Mouse (Mus musculus) neural tube, embryonic 11.5 days (tissue): ENCODE data around the gene Keap1. TPM values are rescaled to one million over a fixed set of nuclear protein-coding genes. Genes with fewer than 3 reads are reported as not detected.
"Not testable (repeated sequence)": the region's sequence is repeated elsewhere in the genome, so short reads cannot be mapped to it uniquely, and the experiment has no call there.

ENCODE experiments used
- ATAC-seq: fragments of 200-750 bp; cut with Nextera tagmentation; 2 replicates; pipeline ENCODE4 v1.8.0; 2017; ENCODE audit warnings: moderate number of reproducible peaks, mild to moderate bottlenecking, moderate TSS enrichment, moderate library complexity; ENCODE audit not compliant: insufficient read depth, low FRiP score, low TSS enrichment
- DNase-seq: peaks from one replicate; pipeline ENCODE4 v3.0.0-alpha.2; 2015; ENCODE audit warnings: low spot score
- H3K27ac ChIP-seq: fragments of 300-500 bp; sonication (generic); 2 replicates; pipeline ENCODE4 v1.5.1; 2014; ENCODE audit warnings: low read depth, mild to moderate bottlenecking, low read length
- H3K27me3 ChIP-seq: fragments of 300-500 bp; sonication (generic); 2 replicates; pipeline ENCODE4 v1.6.1; 2014; ENCODE audit warnings: mild to moderate bottlenecking, low read length, mixed read lengths; ENCODE audit not compliant: control insufficient read depth, insufficient read depth
- H3K36me3 ChIP-seq: fragments of 300-500 bp; sonication (generic); 2 replicates; pipeline ENCODE4 v1.6.1; 2014; ENCODE audit warnings: mild to moderate bottlenecking, low read length, moderate library complexity, mixed read lengths; ENCODE audit not compliant: control insufficient read depth, insufficient read depth
- H3K4me1 ChIP-seq: fragments of 300-500 bp; sonication (generic); 2 replicates; pipeline ENCODE4 v1.6.1; 2014; ENCODE audit warnings: low read length, mixed read lengths; ENCODE audit not compliant: control insufficient read depth, insufficient read depth
- H3K4me2 ChIP-seq: fragments of 300-500 bp; sonication (generic); 2 replicates; pipeline ENCODE4 v1.6.1; 2014; ENCODE audit warnings: low read depth, mild to moderate bottlenecking, moderate library complexity
- H3K4me3 ChIP-seq: fragments of 300-500 bp; sonication (generic); 2 replicates; pipeline ENCODE4 v1.5.1; 2014; ENCODE audit warnings: low read depth, low read length
- H3K9ac ChIP-seq: fragments of 300-500 bp; sonication (generic); 2 replicates; pipeline ENCODE4 v1.6.1; 2014; ENCODE audit warnings: mild to moderate bottlenecking, low read length
- H3K9me3 ChIP-seq: fragments of 300-500 bp; sonication (generic); 2 replicates; pipeline ENCODE4 v1.6.1; 2016; ENCODE audit warnings: low read length; ENCODE audit not compliant: control insufficient read depth
- WGBS: fragments of 180-500 bp; shearing (Covaris S2); extraction: QIAGEN DNeasy Blood & Tissue Kit; methylation state at CpG from one replicate; pipeline ENCODE4 v1.1.7; 2014; 5-methylcytosine and 5-hydroxymethylcytosine counted together
- polyA plus RNA-seq: library from polyadenylated mRNA; unstranded; fragments of >200 nt; fragmentation: Nextera tagmentation; extraction: Ambion mirVana; gene quantifications from 2 replicates; pipeline ENCODE4 v1.2.1, GENCODE M21; 2014

Keap1 gene
- polyA plus RNA-seq, 1 experiment from 2014 or later, result 32.3 TPM

- Histone ChIP-seq H3K9me3 (no peaks in the 10 kb centered on the region), H3K27me3 (no peaks in the 10 kb centered on the region), H3K36me3 (peaks cover 4% of the 10 kb centered on the region), H3K27ac (no peak overlapping the region), H3K4me3 (peak overlapping the region; percentile 81), H3K9ac (peak overlapping the region; percentile 85), H3K4me2 (peak overlapping the region; percentile 77), H3K4me1 (peaks cover 10% of the 10 kb centered on the region; the same call in 1 of the 2 replicates)
- WGBS, result 8% methylated on average over 11 of the region's 11 CpGs
- ATAC-seq, result peak; percentile 38
- no peak for DNase-seq
These were observed 26.4 kb upstream of the Keap1 start for GRCm38 (mm10) chr9:21265611-21266010.

- Histone ChIP-seq H3K27me3 (no peaks in the 10 kb centered on the region), H3K9me3 (no peaks in the 10 kb centered on the region), H3K36me3 (no peaks in the 10 kb centered on the region; the same call in 1 of the 2 replicates), H3K4me3 (peak within 1 kb of the TSS; percentile 81), H3K4me1 (peaks cover 10% of the 10 kb centered on the region; the same call in 1 of the 2 replicates), H3K4me2 (peak within 1 kb of the TSS; percentile 77), H3K27ac (peak within 1 kb of the TSS; percentile 58), H3K9ac (peak within 1 kb of the TSS; percentile 85)
- DNase-seq, result peak; percentile 99
- peak; percentile 96 for ATAC-seq
- WGBS, result 0% methylated on average over 49 of the region's 49 CpGs
These were observed 25.9 kb upstream of the Keap1 start, which contains the start of gene Atg4d for GRCm38 (mm10) chr9:21265000-21265561. Gene Atg4d, plus strand, starts transcription at chr9:21265293.

GRCm38 (mm10) chr9:21264272-21264999 is 25.3 kb upstream of the Keap1 start:
- Histone ChIP-seq H3K4me3 (peak overlapping the region; percentile 81), H3K4me2 (peak overlapping the region; percentile 56), H3K9me3 (no peaks in the 10 kb centered on the region), H3K27ac (peak overlapping the region; percentile 58), H3K36me3 (no peaks in the 10 kb centered on the region; the same call in 1 of the 2 replicates), H3K4me1 (peaks cover 10% of the 10 kb centered on the region; the same call in 1 of the 2 replicates), H3K27me3 (no peaks in the 10 kb centered on the region), H3K9ac (peak overlapping the region; percentile 45)
- WGBS, result 18% methylated on average over 17 of the region's 17 CpGs
- 0 out of 2 replicates have a peak, but pooled peaks have one; percentile 20 for ATAC-seq
- DNase-seq, result no peak

GRCm38 (mm10) chr9:21261831-21262230 is 22.7 kb upstream of the Keap1 start:
- Histone ChIP-seq H3K27ac (no peak overlapping the region), H3K9ac (no peak overlapping the region), H3K36me3 (no peaks in the 10 kb centered on the region), H3K9me3 (no peaks in the 10 kb centered on the region), H3K4me1 (peaks cover 10% of the 10 kb centered on the region; the same call in 1 of the 2 replicates), H3K4me3 (no peak overlapping the region), H3K4me2 (no peak overlapping the region), H3K27me3 (no peaks in the 10 kb centered on the region)
- 79% methylated on average over 2 of the region's 2 CpGs for WGBS
- DNase-seq, result no peak
- ATAC-seq, result no peak

- WGBS, result 87% methylated on average over 6 of the region's 6 CpGs
- H3K27ac ChIP-seq, result no peak overlapping the region
- DNase-seq (no peak), ATAC-seq (no peak)
- H3K4me2 ChIP-seq, result no peak overlapping the region
- H3K9ac ChIP-seq, result no peak overlapping the region
- H3K36me3 ChIP-seq, result no peaks in the 10 kb centered on the region
- H3K9me3 ChIP-seq, result no peaks in the 10 kb centered on the region
- H3K4me3 ChIP-seq, result no peak overlapping the region
- peaks cover 4% of the 10 kb centered on the region; the same call in 1 of the 2 replicates for H3K4me1 ChIP-seq
- no peaks in the 10 kb centered on the region for H3K27me3 ChIP-seq
These were observed 21.4 kb upstream of the Keap1 start for GRCm38 (mm10) chr9:21260491-21261040.

- not testable (repeated sequence) for H3K27me3 ChIP-seq, H3K9me3 ChIP-seq, H3K36me3 ChIP-seq, H3K9ac ChIP-seq, H3K4me1 ChIP-seq, H3K27ac ChIP-seq, ATAC-seq, H3K4me2 ChIP-seq, DNase-seq, H3K4me3 ChIP-seq
- WGBS, result 74% methylated on average over 4 of the region's 4 CpGs
These were observed 17.2 kb upstream of the Keap1 start for GRCm38 (mm10) chr9:21256349-21256748.

- Histone ChIP-seq H3K27me3 (peaks cover 18% of the 10 kb centered on the region), H3K4me3 (no peak overlapping the region), H3K4me2 (no peak overlapping the region), H3K27ac (no peak overlapping the region), H3K4me1 (no peaks in the 10 kb centered on the region), H3K9ac (no peak overlapping the region), H3K36me3 (no peaks in the 10 kb centered on the region), H3K9me3 (no peaks in the 10 kb centered on the region)
- no peak for DNase-seq
- no peak for ATAC-seq
These were observed 15.5 kb upstream of the Keap1 start for GRCm38 (mm10) chr9:21254690-21255089.

GRCm38 (mm10) chr9:21251116-21251735 is 12.1 kb upstream of the Keap1 start:
- ATAC-seq, result no peak
- Histone ChIP-seq H3K9ac (no peak overlapping the region), H3K27ac (no peak overlapping the region), H3K4me1 (peaks cover 5% of the 10 kb centered on the region; the same call in 1 of the 2 replicates), H3K36me3 (no peaks in the 10 kb centered on the region), H3K9me3 (no peaks in the 10 kb centered on the region), H3K27me3 (peaks cover 48% of the 10 kb centered on the region), H3K4me2 (no peak overlapping the region), H3K4me3 (no peak overlapping the region)
- DNase-seq, result no peak
- WGBS, result 70% methylated on average over 13 of the region's 13 CpGs
